Mouse (Mus musculus) brain, embryonic 14.5 days (tissue): Measurements from ENCODE around the gene Pde4d.

Experiments
- CTCF ChIP-seq: fragments of 200-500 bp; IDR thresholded peaks from 2 replicates; pipeline ENCODE4 v1.5.1; 2012; ENCODE audit warnings: inconsistent platforms, mild to moderate bottlenecking, moderate library complexity, borderline replicate concordance; ENCODE audit not compliant: insufficient read depth, insufficient read length; ENCODE audit errors: extremely low read depth
- POLR2A ChIP-seq: fragments of 200-500 bp; IDR thresholded peaks from 2 replicates; pipeline ENCODE4 v1.6.1; 2012; ENCODE audit warnings: mild to moderate bottlenecking, inconsistent platforms, borderline replicate concordance; ENCODE audit not compliant: poor library complexity, insufficient read depth, insufficient read length, severe bottlenecking; ENCODE audit errors: extremely low read depth

- TF ChIP-seq CTCF: no peak
- no peak for TF ChIP-seq POLR2A
Observed at GRCm38 (mm10) chr13:108646801-108647200, 197.1 kb downstream of the Pde4d start.
